Mouse (Mus musculus): ENCODE data around the gene Fan1.
A peak's percentile ranks its signal among the peaks of the same experiment; 100 is the strongest.

The Fan1 gene

GRCm38 (mm10) chr7:64373830-64374562, at the start of gene Fan1:
Fan1 (minus strand) TSS chr7:64374095.
- TF ChIP-seq GATA4 (IDR thresholded peaks at IDR 0.05; ENCODE audit: insufficient replicate concordance, low read length) = peak; percentile 45; the same call in 1 of the 2 replicates

GRCm38 (mm10) chr7:64403989-64404388, 30.1 kb upstream of the Fan1 start:
- no peak for TF ChIP-seq GATA4 (IDR thresholded peaks at IDR 0.05; ENCODE audit: insufficient replicate concordance, low read length)

GRCm38 (mm10) chr7:64402452-64402851, 28.6 kb upstream of the Fan1 start:
- TF ChIP-seq GATA4 (IDR thresholded peaks at IDR 0.05; ENCODE audit: insufficient replicate concordance, low read length) = no peak

GRCm38 (mm10) chr7:64400725-64401124, 26.8 kb upstream of the Fan1 start:
- no peak for TF ChIP-seq GATA4 (IDR thresholded peaks at IDR 0.05; ENCODE audit: insufficient replicate concordance, low read length)

- no peak for TF ChIP-seq GATA4 (IDR thresholded peaks at IDR 0.05; ENCODE audit: insufficient replicate concordance, low read length)
These were observed 18.9 kb upstream of the Fan1 start for GRCm38 (mm10) chr7:64392819-64393151.

GRCm38 (mm10) chr7:64392122-64392818, 18.4 kb upstream of the Fan1 start, which contains the start of the genes Mphosph10 and Mcee:
Mphosph10 (minus strand) TSS chr7:64392268.
Mcee (plus strand) TSS chr7:64392607.
- peak; percentile 24; the same call in 1 of the 2 replicates for TF ChIP-seq GATA4 (IDR thresholded peaks at IDR 0.05; ENCODE audit: insufficient replicate concordance, low read length)

- no peak for TF ChIP-seq GATA4 (IDR thresholded peaks at IDR 0.05; ENCODE audit: insufficient replicate concordance, low read length)
These were observed 17.6 kb upstream of the Fan1 start for GRCm38 (mm10) chr7:64391479-64391878.

GRCm38 (mm10) chr7:64373147-64373829, 607 bp downstream of the Fan1 start:
- TF ChIP-seq GATA4 (IDR thresholded peaks at IDR 0.05; ENCODE audit: insufficient replicate concordance, low read length) = no peak

- TF ChIP-seq GATA4 (IDR thresholded peaks at IDR 0.05; ENCODE audit: insufficient replicate concordance, low read length) = no peak
These were observed 1.7 kb downstream of the Fan1 start for GRCm38 (mm10) chr7:64371940-64372878.

GRCm38 (mm10) chr7:64369841-64370240, 4.1 kb downstream of the Fan1 start:
- no peak for TF ChIP-seq GATA4 (IDR thresholded peaks at IDR 0.05; ENCODE audit: insufficient replicate concordance, low read length)

- TF ChIP-seq GATA4 (IDR thresholded peaks at IDR 0.05; ENCODE audit: insufficient replicate concordance, low read length) = no peak
These were observed 8.0 kb downstream of the Fan1 start for GRCm38 (mm10) chr7:64365863-64366262.

- no peak for TF ChIP-seq GATA4 (IDR thresholded peaks at IDR 0.05; ENCODE audit: insufficient replicate concordance, low read length)
These were observed 13.3 kb downstream of the Fan1 start for GRCm38 (mm10) chr7:64360586-64360945.

GRCm38 (mm10) chr7:64359943-64360585, 13.8 kb downstream of the Fan1 start:
- TF ChIP-seq GATA4 (IDR thresholded peaks at IDR 0.05; ENCODE audit: insufficient replicate concordance, low read length) = no peak

- TF ChIP-seq GATA4 (IDR thresholded peaks at IDR 0.05; ENCODE audit: insufficient replicate concordance, low read length) = no peak
These were observed 15.2 kb downstream of the Fan1 start for GRCm38 (mm10) chr7:64358666-64359065.

Data from liver, adult (tissue).